Mouse (Mus musculus) neural tube, embryonic 11.5 days (tissue): Measurements from ENCODE around the gene Ptpn7. TPM values are rescaled to one million over a fixed set of nuclear protein-coding genes. Genes with fewer than 3 reads are reported as not detected.

Source experiments
- ATAC-seq: fragments of 200-750 bp; cut with Nextera tagmentation; 2 replicates; pipeline ENCODE4 v1.8.0; 2017; ENCODE audit warnings: moderate number of reproducible peaks, mild to moderate bottlenecking, moderate TSS enrichment, moderate library complexity; ENCODE audit not compliant: insufficient read depth, low FRiP score, low TSS enrichment
- DNase-seq: peaks from one replicate; pipeline ENCODE4 v3.0.0-alpha.2; 2015; ENCODE audit warnings: low spot score
- H3K27ac ChIP-seq: fragments of 300-500 bp; sonication (generic); 2 replicates; pipeline ENCODE4 v1.5.1; 2014; ENCODE audit warnings: low read depth, mild to moderate bottlenecking, low read length
- H3K27me3 ChIP-seq: fragments of 300-500 bp; sonication (generic); 2 replicates; pipeline ENCODE4 v1.6.1; 2014; ENCODE audit warnings: mild to moderate bottlenecking, low read length, mixed read lengths; ENCODE audit not compliant: control insufficient read depth, insufficient read depth
- H3K36me3 ChIP-seq: fragments of 300-500 bp; sonication (generic); 2 replicates; pipeline ENCODE4 v1.6.1; 2014; ENCODE audit warnings: mild to moderate bottlenecking, low read length, moderate library complexity, mixed read lengths; ENCODE audit not compliant: control insufficient read depth, insufficient read depth
- H3K4me1 ChIP-seq: fragments of 300-500 bp; sonication (generic); 2 replicates; pipeline ENCODE4 v1.6.1; 2014; ENCODE audit warnings: low read length, mixed read lengths; ENCODE audit not compliant: control insufficient read depth, insufficient read depth
- H3K4me2 ChIP-seq: fragments of 300-500 bp; sonication (generic); 2 replicates; pipeline ENCODE4 v1.6.1; 2014; ENCODE audit warnings: low read depth, mild to moderate bottlenecking, moderate library complexity
- H3K4me3 ChIP-seq: fragments of 300-500 bp; sonication (generic); 2 replicates; pipeline ENCODE4 v1.5.1; 2014; ENCODE audit warnings: low read depth, low read length
- H3K9ac ChIP-seq: fragments of 300-500 bp; sonication (generic); 2 replicates; pipeline ENCODE4 v1.6.1; 2014; ENCODE audit warnings: mild to moderate bottlenecking, low read length
- H3K9me3 ChIP-seq: fragments of 300-500 bp; sonication (generic); 2 replicates; pipeline ENCODE4 v1.6.1; 2016; ENCODE audit warnings: low read length; ENCODE audit not compliant: control insufficient read depth
- WGBS: fragments of 180-500 bp; shearing (Covaris S2); extraction: QIAGEN DNeasy Blood & Tissue Kit; methylation state at CpG from one replicate; pipeline ENCODE4 v1.1.7; 2014; 5-methylcytosine and 5-hydroxymethylcytosine counted together
- polyA plus RNA-seq: library from polyadenylated mRNA; unstranded; fragments of >200 nt; fragmentation: Nextera tagmentation; extraction: Ambion mirVana; gene quantifications from 2 replicates; pipeline ENCODE4 v1.2.1, GENCODE M21; 2014

Gene Ptpn7
- polyA plus RNA-seq, 1 experiment from 2014 or later = 1.7 TPM

DNA sequence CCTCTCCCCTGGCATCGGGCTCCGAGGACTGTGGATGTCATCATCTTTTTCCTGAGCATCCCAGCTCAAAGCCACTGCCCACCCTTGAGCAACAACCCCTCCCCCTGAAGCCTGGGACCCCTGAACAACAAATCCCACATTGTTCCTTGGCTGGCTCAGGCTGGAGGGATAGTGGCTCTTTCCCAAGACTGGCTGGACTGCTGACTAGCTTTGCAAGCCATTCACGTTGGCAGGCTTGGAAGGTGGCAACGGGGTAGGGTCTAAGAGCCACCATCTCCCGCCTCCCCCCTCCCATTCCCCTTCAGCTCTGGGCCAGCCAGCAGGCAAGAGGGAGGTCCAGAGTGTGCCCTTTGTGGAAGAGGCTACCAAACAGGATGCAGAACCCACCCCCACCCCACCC, 26.1 kb downstream of the Ptpn7 start:
- H3K36me3 ChIP-seq = peaks cover 3% of the 10 kb centered on the region; the same call in 1 of the 2 replicates
- peak; percentile 29; the same call in 1 of the 2 replicates for ATAC-seq
- DNase-seq = no peak
- H3K4me2 ChIP-seq = no peak overlapping the region
- no peak overlapping the region for H3K9ac ChIP-seq
- no peak overlapping the region for H3K4me3 ChIP-seq
- H3K9me3 ChIP-seq = no peaks in the 10 kb centered on the region
- no peaks in the 10 kb centered on the region for H3K27me3 ChIP-seq
- 0 out of 2 replicates have a peak, but pooled peaks cover 3% of the 10 kb centered on the region for H3K4me1 ChIP-seq
- H3K27ac ChIP-seq = no peak overlapping the region
- WGBS = 66% methylated on average over 5 of the region's 5 CpGs

GRCm38 (mm10) chr1:135159074-135159473, 26.6 kb downstream of the Ptpn7 start:
- Histone ChIP-seq H3K9ac (no peak overlapping the region), H3K27me3 (no peaks in the 10 kb centered on the region), H3K4me1 (0 out of 2 replicates have a peak, but pooled peaks cover 3% of the 10 kb centered on the region), H3K4me2 (no peak overlapping the region), H3K4me3 (no peak overlapping the region), H3K9me3 (no peaks in the 10 kb centered on the region), H3K36me3 (peaks cover 3% of the 10 kb centered on the region; the same call in 1 of the 2 replicates), H3K27ac (no peak overlapping the region)
- whole genome bisulfite sequencing = 66% methylated on average over 7 of the region's 7 CpGs
- no peak for DNase-seq
- peak; percentile 21 for ATAC-seq

DNA sequence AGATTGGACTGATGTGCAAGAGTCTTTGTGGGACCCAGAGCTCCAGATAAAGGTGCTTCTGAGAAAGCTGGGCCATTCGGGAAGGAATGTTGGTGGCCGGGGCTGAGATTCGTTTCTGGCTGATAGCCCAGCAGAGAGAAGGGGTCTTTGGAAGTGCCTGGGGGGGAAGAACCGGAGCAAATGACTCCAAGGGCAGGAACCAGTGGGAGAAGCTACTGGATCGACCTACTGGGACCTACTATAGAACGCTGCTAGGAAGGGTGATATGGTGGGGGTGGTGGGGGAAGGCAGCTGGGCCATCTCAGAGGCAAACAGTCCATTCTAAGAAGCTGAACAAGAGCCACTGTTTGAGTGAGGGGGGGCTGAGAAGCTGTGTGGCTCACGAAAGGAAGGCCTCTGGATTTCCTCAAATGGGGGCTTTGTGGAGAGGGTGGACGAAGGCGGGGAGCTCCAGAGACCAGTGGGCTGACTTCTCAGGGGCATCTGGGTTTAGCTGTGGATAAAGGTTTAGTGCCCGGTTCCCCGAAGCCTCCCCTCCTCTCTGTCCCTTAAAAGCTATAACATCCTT, 27.1 kb downstream of the Ptpn7 start:
- Histone ChIP-seq H3K36me3 (peaks cover 3% of the 10 kb centered on the region; the same call in 1 of the 2 replicates), H3K4me1 (0 out of 2 replicates have a peak, but pooled peaks cover 1% of the 10 kb centered on the region), H3K27me3 (no peaks in the 10 kb centered on the region), H3K4me2 (no peak overlapping the region), H3K9ac (no peak overlapping the region), H3K4me3 (no peak overlapping the region), H3K27ac (no peak overlapping the region), H3K9me3 (no peaks in the 10 kb centered on the region)
- DNase-seq = no peak
- ATAC-seq = no peak
- WGBS = 85% methylated on average over 11 of the region's 11 CpGs

- ATAC-seq = no peak
- Histone ChIP-seq H3K36me3 (peaks cover 1% of the 10 kb centered on the region; the same call in 1 of the 2 replicates), H3K27ac (no peak overlapping the region), H3K9me3 (no peaks in the 10 kb centered on the region), H3K9ac (no peak overlapping the region), H3K4me3 (no peak overlapping the region), H3K4me1 (no peaks in the 10 kb centered on the region), H3K4me2 (no peak overlapping the region), H3K27me3 (no peaks in the 10 kb centered on the region)
- 80% methylated on average over 13 of the region's 13 CpGs for WGBS
- no peak for DNase-seq
These were observed 28.0 kb downstream of the Ptpn7 start for GRCm38 (mm10) chr1:135160411-135161050.

DNA sequence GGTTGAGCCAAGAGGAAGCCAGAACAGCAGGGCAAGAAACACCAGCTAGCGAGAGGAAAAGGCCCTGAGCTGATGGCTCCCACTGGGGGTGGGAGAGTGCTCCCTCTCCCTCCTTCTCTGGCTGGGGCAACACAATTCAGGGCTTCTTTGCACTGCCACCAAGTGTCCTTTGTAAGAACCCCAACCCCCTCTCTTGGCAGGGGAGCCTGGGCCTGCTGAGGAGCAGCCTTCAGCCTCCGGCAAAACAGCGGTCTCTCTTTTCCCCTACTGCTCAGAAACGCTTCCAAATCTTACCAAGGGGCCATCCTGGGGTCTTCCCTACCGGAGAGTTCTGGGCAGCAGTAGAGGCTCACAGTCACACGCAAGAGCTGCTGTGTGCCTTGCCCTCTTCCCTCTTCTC, 30.2 kb downstream of the Ptpn7 start:
- H3K27me3 ChIP-seq = no peaks in the 10 kb centered on the region
- DNase-seq = no peak
- no peak overlapping the region for H3K4me3 ChIP-seq
- ATAC-seq = no peak
- no peak overlapping the region for H3K27ac ChIP-seq
- H3K9ac ChIP-seq = no peak overlapping the region
- no peaks in the 10 kb centered on the region for H3K9me3 ChIP-seq
- WGBS = 48% methylated on average over 6 of the region's 6 CpGs
- no peaks in the 10 kb centered on the region for H3K4me1 ChIP-seq
- H3K36me3 ChIP-seq = no peaks in the 10 kb centered on the region
- H3K4me2 ChIP-seq = no peak overlapping the region

GRCm38 (mm10) chr1:135167435-135167834, 34.9 kb downstream of the Ptpn7 start, which contains the start of gene Gpr37l1:
TSS of gene Gpr37l1 (minus strand) at chr1:135167681.
- H3K9me3 ChIP-seq = no peaks in the 10 kb centered on the region
- H3K4me2 ChIP-seq = no peak within 1 kb of the TSS
- WGBS = 64% methylated on average over 11 of the region's 11 CpGs
- no peak for DNase-seq
- no peak within 1 kb of the TSS for H3K27ac ChIP-seq
- no peak for ATAC-seq
- no peaks in the 10 kb centered on the region for H3K4me1 ChIP-seq
- no peaks in the 10 kb centered on the region for H3K27me3 ChIP-seq
- no peak within 1 kb of the TSS for H3K9ac ChIP-seq
- no peaks in the 10 kb centered on the region for H3K36me3 ChIP-seq
- H3K4me3 ChIP-seq = no peak within 1 kb of the TSS

DNA sequence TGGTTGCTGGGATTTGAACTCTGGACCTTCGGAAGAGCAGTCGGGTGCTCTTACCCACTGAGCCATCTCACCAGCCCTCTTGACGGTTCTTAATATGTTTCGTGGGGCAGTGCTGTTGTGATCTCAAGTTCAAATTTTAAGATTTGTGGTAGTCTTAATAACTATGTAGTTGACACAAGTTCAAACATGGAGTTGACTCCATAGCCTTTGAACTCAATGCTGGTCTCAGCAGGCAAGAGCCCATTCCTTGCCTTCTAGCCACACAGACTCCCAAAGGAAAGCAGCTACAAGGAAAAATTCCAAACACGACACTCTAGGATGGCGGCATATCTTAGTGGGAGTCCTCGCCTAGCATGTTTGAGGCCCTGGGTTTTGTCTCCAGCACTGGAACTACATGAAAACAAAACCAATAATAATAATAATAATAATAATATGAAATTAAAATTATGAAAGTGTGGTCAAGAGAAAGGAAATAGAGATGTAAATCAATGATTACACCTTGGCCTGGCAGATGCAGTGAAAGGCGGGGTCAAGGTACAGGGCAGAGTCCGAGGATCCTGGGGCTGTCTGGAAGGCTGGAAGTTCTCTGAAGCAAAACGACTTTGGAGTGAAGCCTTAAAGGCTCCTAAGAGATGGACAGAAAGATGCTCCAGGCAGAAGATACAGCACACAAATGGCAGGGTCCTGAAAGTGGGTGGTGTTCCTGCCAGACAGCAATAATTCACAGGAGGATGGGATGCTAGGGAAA, 36.1 kb downstream of the Ptpn7 start:
- H3K9me3 ChIP-seq = no peaks in the 10 kb centered on the region
- WGBS = 92% methylated on average over 10 of the region's 10 CpGs
- no peak overlapping the region for H3K27ac ChIP-seq
- H3K4me1 ChIP-seq = no peaks in the 10 kb centered on the region
- no peak for ATAC-seq
- H3K27me3 ChIP-seq = no peaks in the 10 kb centered on the region
- no peak overlapping the region for H3K4me3 ChIP-seq
- H3K4me2 ChIP-seq = no peak overlapping the region
- H3K36me3 ChIP-seq = no peaks in the 10 kb centered on the region
- DNase-seq = no peak
- no peak overlapping the region for H3K9ac ChIP-seq

DNA sequence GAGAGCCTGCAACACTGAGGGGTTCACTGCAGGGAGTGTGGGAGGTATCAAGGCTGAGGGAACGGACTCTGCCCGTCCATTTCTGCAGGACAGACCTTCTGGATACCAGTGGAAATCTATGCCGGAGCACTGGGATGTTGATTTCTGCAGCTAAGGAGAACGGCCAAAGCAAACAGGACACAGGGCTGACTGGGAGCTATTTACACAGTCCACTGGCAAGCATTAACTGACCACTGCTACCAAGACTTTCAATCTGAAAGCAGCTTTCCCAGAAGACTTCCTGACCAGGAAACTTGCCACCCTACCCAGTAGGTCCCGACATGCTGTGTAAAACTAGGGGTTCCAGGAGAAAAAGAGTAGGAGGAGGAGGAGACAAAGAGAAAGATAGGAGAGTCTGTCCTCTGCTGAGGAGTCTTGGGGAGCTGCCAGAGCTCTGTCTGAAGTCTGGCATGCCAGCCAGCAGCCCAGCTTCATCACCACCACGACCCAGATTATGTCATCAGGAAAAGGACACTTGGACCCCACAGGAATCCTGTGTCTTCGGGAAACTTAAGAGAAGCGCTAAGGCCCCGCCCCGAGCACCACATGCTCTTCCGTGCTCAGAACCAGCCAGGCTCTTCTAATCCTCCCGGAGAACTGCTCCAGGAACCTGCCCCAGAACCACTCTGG, 37.2 kb downstream of the Ptpn7 start:
- WGBS = 67% methylated on average over 12 of the region's 12 CpGs
- no peak overlapping the region for H3K4me2 ChIP-seq
- H3K4me3 ChIP-seq = no peak overlapping the region
- DNase-seq (no peak), ATAC-seq (no peak)
- no peaks in the 10 kb centered on the region for H3K9me3 ChIP-seq
- no peaks in the 10 kb centered on the region for H3K36me3 ChIP-seq
- H3K27me3 ChIP-seq = no peaks in the 10 kb centered on the region
- no peaks in the 10 kb centered on the region for H3K4me1 ChIP-seq
- no peak overlapping the region for H3K9ac ChIP-seq
- no peak overlapping the region for H3K27ac ChIP-seq
